Mouse (Mus musculus): Measurements from ENCODE around the gene Apol9a.
"Not testable (repeated sequence)": the region's sequence is repeated elsewhere in the genome, so short reads cannot be mapped to it uniquely, and the experiment has no call there.

The Apol9a gene

GRCm38 (mm10) chr15:77411035-77411434 is at the start of gene Apol9a:
Gene Apol9a (minus strand): TSS chr15:77411135.
- DNase-seq (ENCODE audit: low spot score in 2 of 2): not testable (repeated sequence)

GRCm38 (mm10) chr15:77449927-77450326 is 39.0 kb upstream of the Apol9a start:
- peak in 1 of 2 experiments; percentile 13 for DNase-seq (ENCODE audit: low spot score in 2 of 2)

GRCm38 (mm10) chr15:77447392-77447791 is 36.5 kb upstream of the Apol9a start, which contains the start of gene Apol7b:
Gene Apol7b (minus strand): TSS chr15:77447492.
- not testable (repeated sequence) for DNase-seq (ENCODE audit: low spot score in 2 of 2)

GRCm38 (mm10) chr15:77445668-77446067 is 34.7 kb upstream of the Apol9a start:
- DNase-seq (ENCODE audit: low spot score in 2 of 2): not testable (repeated sequence)

- DNase-seq (ENCODE audit: low spot score in 2 of 2): not testable (repeated sequence)
These were observed 33.8 kb upstream of the Apol9a start for GRCm38 (mm10) chr15:77444746-77445145.

GRCm38 (mm10) chr15:77428690-77429448 is 17.9 kb upstream of the Apol9a start:
- DNase-seq (ENCODE audit: low spot score in 2 of 2): not testable (repeated sequence)

- not testable (repeated sequence) for DNase-seq (ENCODE audit: low spot score in 2 of 2)
These were observed 12.0 kb upstream of the Apol9a start for GRCm38 (mm10) chr15:77422925-77423324.

GRCm38 (mm10) chr15:77419657-77420056 is 8.7 kb upstream of the Apol9a start:
- not testable (repeated sequence) for DNase-seq (ENCODE audit: low spot score in 2 of 2)

- not testable (repeated sequence) for DNase-seq (ENCODE audit: low spot score in 2 of 2)
These were observed 5.9 kb upstream of the Apol9a start for GRCm38 (mm10) chr15:77416655-77417333.

- not testable (repeated sequence) for DNase-seq (ENCODE audit: low spot score in 2 of 2)
These were observed 4.7 kb upstream of the Apol9a start for GRCm38 (mm10) chr15:77415653-77416052.

GRCm38 (mm10) chr15:77412695-77413094 is 1.8 kb upstream of the Apol9a start:
- DNase-seq (ENCODE audit: low spot score in 2 of 2): not testable (repeated sequence)

GRCm38 (mm10) chr15:77406370-77406769 is 4.6 kb downstream of the Apol9a start:
- DNase-seq (ENCODE audit: low spot score in 2 of 2): not testable (repeated sequence)

- not testable (repeated sequence) for DNase-seq (ENCODE audit: low spot score in 2 of 2)
These were observed 11.9 kb downstream of the Apol9a start, which contains the start of gene Apol7a for GRCm38 (mm10) chr15:77399027-77399426. Gene Apol7a (minus strand): TSS chr15:77399110.

GRCm38 (mm10) chr15:77397450-77398132 is 13.3 kb downstream of the Apol9a start:
- DNase-seq (ENCODE audit: low spot score in 2 of 2): peak; percentile 33 to 54

GRCm38 (mm10) chr15:77393832-77394231 is 17.1 kb downstream of the Apol9a start:
- not testable (repeated sequence) for DNase-seq (ENCODE audit: low spot score in 2 of 2)

- no peak for DNase-seq (ENCODE audit: low spot score in 2 of 2)
These were observed 23.5 kb downstream of the Apol9a start for GRCm38 (mm10) chr15:77387462-77387861.

- no peak for DNase-seq (ENCODE audit: low spot score in 2 of 2)
These were observed 26.4 kb downstream of the Apol9a start for GRCm38 (mm10) chr15:77384340-77385030.

GRCm38 (mm10) chr15:77382880-77383279 is 28.1 kb downstream of the Apol9a start:
- DNase-seq (ENCODE audit: low spot score in 2 of 2): no peak

GRCm38 (mm10) chr15:77382271-77382850 is 28.6 kb downstream of the Apol9a start:
- no peak for DNase-seq (ENCODE audit: low spot score in 2 of 2)

GRCm38 (mm10) chr15:77381481-77381880 is 29.5 kb downstream of the Apol9a start:
- DNase-seq (ENCODE audit: low spot score in 2 of 2): no peak

GRCm38 (mm10) chr15:77379921-77380320 is 31.0 kb downstream of the Apol9a start:
- DNase-seq (ENCODE audit: low spot score in 2 of 2): no peak
